Mouse (Mus musculus): Measurements from ENCODE around the gene Hsd3b7.

GRCm38 (mm10) chr7:127802313-127802712 is 1.9 kb downstream of the Hsd3b7 start:
- TF ChIP-seq TAL1 (IDR thresholded peaks at IDR 0.05; ENCODE audit: low read length) (no peak), GATA1 (IDR thresholded peaks at IDR 0.05; ENCODE audit: low read length) (no peak)
